ENCODE assay signal across 41 mouse cellular contexts in genomic region chr15:75099261-75099660, GRCm38 (mm10). TPM values are rescaled to one million over a fixed set of nuclear protein-coding genes. Genes with fewer than 3 reads are reported as not detected.
"Had no signal": no experiment of that assay in that cellular context is flagged by ENCODE, and none has a peak within 500 bp of the region (broad histone marks: within the 10 kb centered on the region; RNA-seq: fewer than 3 reads in every experiment).

No protein-coding gene starts in this region.

- H3K4me1 ChIP-seq: limb, embryonic 10.5 days; limb, embryonic 12.5 days; limb, embryonic 13.5 days; limb, embryonic 15.5 days; liver, embryonic 12.5 days; liver, embryonic 13.5 days; liver, embryonic 15.5 days; lung, embryonic 15.5 days; megakaryocyte, embryonic 14.5 days; midbrain, embryonic 10.5 days; midbrain, embryonic 12.5 days; midbrain, embryonic 13.5 days; midbrain, embryonic 15.5 days had no signal

- H3K27me3 ChIP-seq: limb, embryonic 12.5 days; limb, embryonic 13.5 days; limb, embryonic 15.5 days; liver, embryonic 12.5 days; liver, embryonic 13.5 days; liver, embryonic 15.5 days; lung, embryonic 15.5 days; megakaryocyte, embryonic 14.5 days; midbrain, embryonic 12.5 days; midbrain, embryonic 13.5 days; midbrain, embryonic 15.5 days had no signal

- H3K27ac ChIP-seq: left cerebral cortex, adult 2 months; limb, embryonic 10.5 days; limb, embryonic 12.5 days; limb, embryonic 13.5 days; limb, embryonic 15.5 days; liver, embryonic 12.5 days; liver, embryonic 13.5 days; liver, embryonic 14.5 days; liver, embryonic 15.5 days; lung, embryonic 15.5 days; macrophage; midbrain, embryonic 10.5 days; midbrain, embryonic 12.5 days; midbrain, embryonic 13.5 days; midbrain, embryonic 15.5 days had no signal

- H3K9ac ChIP-seq: limb, embryonic 12.5 days; limb, embryonic 13.5 days; limb, embryonic 15.5 days; liver, embryonic 12.5 days; liver, embryonic 13.5 days; liver, embryonic 14.5 days; liver, embryonic 15.5 days; liver, postnatal 0 days; lung, embryonic 14.5 days; lung, embryonic 15.5 days; midbrain, embryonic 12.5 days; midbrain, embryonic 13.5 days; midbrain, embryonic 15.5 days had no signal

- DNase-seq: left cerebral cortex, postnatal 4 days; liver, embryonic 13.5 days; liver, postnatal 0 days; lung, adult 18-20 months; lung, adult 2 months; lung, embryonic 14.5 days; lung, postnatal 10 days; lung, postnatal 14 days; lung, postnatal 36 days; lung, postnatal 4 days; midbrain, embryonic 14.5 days had no signal

- H3K4me3 ChIP-seq: left cerebral cortex, adult 2 months; limb, embryonic 10.5 days; limb, embryonic 12.5 days; limb, embryonic 13.5 days; limb, embryonic 15.5 days; liver, embryonic 12.5 days; liver, embryonic 13.5 days; liver, embryonic 15.5 days; lung, embryonic 15.5 days; megakaryocyte, embryonic 14.5 days; midbrain, embryonic 10.5 days; midbrain, embryonic 12.5 days; midbrain, embryonic 13.5 days; midbrain, embryonic 15.5 days; myocyte had no signal

- H3K36me3 ChIP-seq: limb, embryonic 10.5 days; limb, embryonic 12.5 days; limb, embryonic 13.5 days; limb, embryonic 15.5 days; liver, embryonic 12.5 days; liver, embryonic 13.5 days; liver, embryonic 15.5 days; lung, embryonic 15.5 days; midbrain, embryonic 10.5 days; midbrain, embryonic 12.5 days; midbrain, embryonic 13.5 days; midbrain, embryonic 15.5 days had no signal

RNA-seq across cellular contexts. Expression of gene Ly6c2, which starts 12.5 kb away (rescaled TPM):
- total RNA-seq: midbrain, postnatal 0 days had no signal
- polyA plus RNA-seq: limb, embryonic 10.5 days; limb, embryonic 12.5 days; midbrain, embryonic 10.5 days; midbrain, embryonic 11.5 days; midbrain, embryonic 12.5 days; midbrain, embryonic 13.5 days had no signal

RNA-seq across cellular contexts. Expression of gene Ly6c1, which starts 50.6 kb away (rescaled TPM):
- total RNA-seq: megakaryocyte-erythroid progenitor cell, adult 5-6 weeks; monocyte, adult 5-6 weeks had no signal
- polyA plus RNA-seq: liver, embryonic 11.5 days; macrophage had no signal

RNA-seq across cellular contexts. Expression of gene Ly6g, which starts 55.8 kb away (rescaled TPM):
- total RNA-seq: left cerebral cortex, adult 18-20 months; left cerebral cortex, adult 2 months; left cerebral cortex, adult 8-10 months; left cerebral cortex, postnatal 10 days; left cerebral cortex, postnatal 14 days; left cerebral cortex, postnatal 25 days; left cerebral cortex, postnatal 36 days; left cerebral cortex, postnatal 4 days; midbrain, postnatal 0 days; monocyte, adult 5-6 weeks had no signal
- polyA plus RNA-seq: limb, embryonic 10.5 days; limb, embryonic 11.5 days; limb, embryonic 12.5 days; limb, embryonic 13.5 days; limb, embryonic 15.5 days; liver, embryonic 11.5 days; lung, embryonic 14.5 days; lung, embryonic 15.5 days; lung, embryonic 16.5 days; macrophage; midbrain, embryonic 10.5 days; midbrain, embryonic 11.5 days; midbrain, embryonic 12.5 days; midbrain, embryonic 13.5 days; midbrain, embryonic 14.5 days; midbrain, embryonic 15.5 days; midbrain, embryonic 16.5 days; midbrain, postnatal 0 days; myocyte had no signal
